Mouse (Mus musculus): ENCODE results near the gene Atxn7.
A peak's percentile ranks its signal among the peaks of the same experiment; 100 is the strongest.
"Not testable (repeated sequence)": the region's sequence is repeated elsewhere in the genome, so short reads cannot be mapped to it uniquely, and the experiment has no call there.

Gene Atxn7

DNA sequence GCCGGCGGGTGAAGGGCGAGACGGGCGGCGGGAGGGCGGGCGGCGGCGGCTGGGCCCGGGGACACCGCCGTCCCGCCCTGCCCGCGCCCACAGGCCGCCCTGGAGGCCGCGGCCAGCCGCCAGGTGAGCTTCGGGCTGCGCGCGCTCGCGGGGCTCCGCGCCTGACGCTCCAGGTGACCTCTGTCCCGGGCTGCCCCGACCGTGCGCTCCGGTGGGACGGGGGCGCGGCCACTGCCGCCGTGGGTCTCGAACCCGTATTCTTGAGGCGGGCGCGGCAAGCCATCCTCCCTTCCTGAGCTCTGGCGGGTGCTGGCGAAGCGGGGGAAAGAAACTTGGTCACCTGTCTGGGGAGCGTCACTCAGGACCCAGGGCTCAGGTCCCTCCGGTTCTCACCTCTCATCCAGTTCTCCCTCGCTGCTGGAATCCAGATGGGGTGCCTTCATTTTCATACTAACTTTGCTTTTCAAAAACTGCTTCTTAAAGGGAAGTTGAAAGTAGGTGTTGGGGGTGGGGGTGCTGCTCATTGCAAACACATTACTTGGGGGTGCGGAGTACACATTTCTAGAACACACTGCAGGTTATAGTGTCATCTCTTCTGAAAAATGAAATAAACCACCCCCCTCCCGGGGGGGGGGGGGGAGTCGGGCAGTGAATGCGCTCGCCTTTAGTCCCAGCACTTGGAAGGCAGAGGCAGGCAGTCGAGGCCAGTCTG, at the start of gene Atxn7, which contains the start of gene Thoc7:
Gene Atxn7, plus strand, starts transcription at position 40 of the 712 bp plus-strand sequence.
Gene Thoc7, minus strand, starts transcription at position 452 of the 712 bp plus-strand sequence.
- peak; percentile 66 to 71 for DNase-seq

DNA sequence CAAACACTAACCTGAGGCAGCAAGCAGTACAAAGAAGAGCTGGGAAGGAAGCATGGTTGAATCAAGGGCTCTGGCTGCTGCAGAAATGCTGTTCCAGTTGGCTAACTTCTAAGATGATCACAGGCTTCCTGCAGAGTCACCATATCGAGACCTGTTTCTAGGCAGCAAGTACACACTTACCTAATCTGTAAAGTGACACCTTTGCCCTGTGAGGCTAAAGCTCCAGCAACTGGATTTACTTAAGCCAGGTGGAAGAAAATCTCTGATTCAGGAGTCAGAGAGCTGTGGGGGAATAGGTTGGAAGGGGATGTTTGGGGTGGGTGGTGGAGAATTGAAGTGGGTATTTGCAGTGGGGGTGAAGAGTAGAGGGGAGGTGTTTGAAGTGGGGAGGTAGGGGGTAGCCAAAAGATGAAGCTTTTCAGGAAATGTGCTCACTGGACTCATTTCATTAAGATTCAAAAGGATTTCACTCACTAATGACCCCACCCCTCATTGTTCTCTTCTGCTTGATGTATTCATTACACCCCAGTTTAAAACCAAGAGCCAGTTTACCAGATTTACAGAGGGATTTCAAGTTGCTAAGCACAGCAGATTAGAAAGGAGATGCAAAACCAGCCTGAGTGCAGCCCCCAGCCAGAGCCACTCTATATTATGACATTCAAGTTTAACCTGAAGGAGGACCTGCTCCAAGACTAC, 46.7 kb upstream of the Atxn7 start, which contains the start of gene Gm281:
Gene Gm281, minus strand, starts transcription at position 92 of the 696 bp plus-strand sequence.
- DNase-seq: no peak

DNA sequence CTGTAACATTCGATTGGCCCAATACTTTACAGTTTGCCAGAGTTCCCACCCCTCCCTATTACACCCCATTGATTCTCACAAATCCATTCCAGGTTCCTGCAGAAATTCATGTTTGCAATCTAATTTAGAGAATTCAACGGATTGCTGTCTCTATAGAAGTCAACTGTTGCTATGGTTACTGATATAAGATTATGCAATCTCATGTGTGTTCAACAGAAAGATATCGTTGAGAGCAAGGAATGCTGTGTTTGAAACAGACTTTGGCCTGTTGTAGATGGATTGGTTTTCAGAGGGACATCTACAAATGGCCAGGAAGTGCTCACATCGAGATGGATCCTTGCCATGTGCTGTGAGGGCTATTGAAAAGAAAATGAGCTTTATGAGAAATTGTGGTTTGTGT, 46.0 kb upstream of the Atxn7 start:
- DNase-seq: no peak

DNA sequence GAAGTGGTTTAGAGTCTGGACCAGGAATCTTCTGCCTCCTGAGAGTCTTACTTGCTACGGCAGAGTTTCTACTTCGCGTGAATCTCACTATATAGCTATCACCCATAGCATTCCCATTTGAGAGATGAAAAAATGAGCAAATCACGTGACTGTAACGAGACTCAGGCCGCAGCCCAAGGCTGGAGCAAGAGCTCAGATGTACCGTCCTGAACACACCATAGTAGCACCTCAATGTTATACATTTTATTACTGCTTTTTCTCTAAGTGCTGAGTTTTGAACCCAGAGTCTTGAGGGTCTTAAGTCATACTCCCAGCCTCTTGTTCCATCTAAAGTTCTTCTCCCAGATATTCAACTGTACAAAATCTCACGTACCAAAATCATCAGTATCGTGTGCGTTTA, 44.0 kb upstream of the Atxn7 start:
- DNase-seq: no peak

DNA sequence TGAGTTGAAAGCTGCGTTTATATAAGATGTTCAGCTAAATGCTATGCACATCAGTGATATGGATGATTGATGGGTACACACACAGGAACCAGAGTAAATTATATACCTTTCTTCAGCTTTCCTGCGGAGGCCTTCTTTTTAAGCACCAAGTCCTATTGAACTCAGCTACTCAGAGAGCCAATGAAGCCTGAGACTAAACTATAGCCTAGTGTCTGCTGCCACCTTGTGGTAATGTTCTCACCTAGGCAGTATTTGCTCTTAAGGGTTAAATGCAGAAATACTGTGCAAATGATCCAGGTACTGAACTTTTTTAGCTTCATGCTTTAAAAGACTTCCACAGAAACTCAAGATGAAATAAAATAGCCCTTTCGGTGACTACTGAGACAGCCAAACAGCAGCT, 43.6 kb upstream of the Atxn7 start:
- peak; percentile 84 to 89 for DNase-seq

DNA sequence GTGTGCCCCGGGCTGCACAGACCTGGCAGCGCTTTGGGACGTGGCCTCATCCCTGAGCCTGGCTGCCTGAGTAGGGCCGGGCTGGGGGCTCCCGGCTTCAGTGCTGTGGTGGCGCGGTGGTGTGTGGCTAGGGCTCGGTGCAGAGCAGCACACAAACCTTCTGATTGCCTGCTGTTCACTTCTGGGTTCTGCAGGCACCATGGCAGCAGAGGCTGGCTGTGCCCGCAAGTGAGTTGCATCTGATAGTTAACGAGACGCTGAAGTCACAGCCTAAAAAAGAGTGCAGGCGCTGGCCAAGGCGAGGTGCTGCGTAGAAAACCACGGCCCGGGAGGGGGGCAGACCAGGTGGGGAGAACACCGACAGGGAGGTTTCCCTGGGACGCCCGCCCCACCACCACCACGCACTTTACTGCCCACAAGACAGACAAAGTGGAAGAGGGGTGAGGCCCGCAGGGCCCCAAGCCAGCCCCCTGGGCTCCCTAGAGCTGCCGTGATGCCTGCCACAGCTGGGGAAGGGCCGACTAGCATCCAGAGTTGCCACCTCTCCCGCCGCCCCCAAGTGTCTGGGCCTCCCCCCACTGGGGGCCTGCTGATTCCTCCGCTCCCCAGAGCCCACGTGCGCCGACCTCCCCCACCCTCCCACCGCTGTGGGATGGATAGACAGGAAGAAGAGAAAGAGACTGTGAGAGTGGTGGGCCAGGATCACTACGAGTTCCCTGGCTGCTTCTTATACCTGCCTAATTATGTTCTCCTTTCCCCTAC, 27.8 kb upstream of the Atxn7 start:
- DNase-seq: no peak

- DNase-seq: no peak
These were observed 27.2 kb upstream of the Atxn7 start for GRCm38 (mm10) chr14:13934052-13934371.

DNA sequence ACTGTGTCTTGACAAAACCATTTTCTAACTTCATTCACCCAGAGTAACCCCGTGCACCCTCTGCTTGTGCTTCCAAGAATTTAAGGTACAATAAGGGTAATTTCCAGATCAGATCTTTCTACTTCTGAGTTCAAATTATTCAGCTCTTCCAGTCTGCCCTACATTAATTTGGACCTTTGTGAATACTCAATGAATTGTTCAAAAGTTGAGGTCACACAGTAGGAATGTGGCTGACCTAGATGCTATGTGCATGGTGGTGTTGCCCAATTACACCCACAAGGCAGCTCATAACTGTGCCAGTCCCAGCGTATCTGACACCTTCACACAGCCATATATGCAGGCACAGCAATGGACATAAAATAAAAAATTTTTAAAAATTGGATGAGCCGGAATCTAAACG, 16.6 kb upstream of the Atxn7 start:
- no peak for DNase-seq

GRCm38 (mm10) chr14:13948345-13948744, 12.9 kb upstream of the Atxn7 start:
- no peak for DNase-seq

DNA sequence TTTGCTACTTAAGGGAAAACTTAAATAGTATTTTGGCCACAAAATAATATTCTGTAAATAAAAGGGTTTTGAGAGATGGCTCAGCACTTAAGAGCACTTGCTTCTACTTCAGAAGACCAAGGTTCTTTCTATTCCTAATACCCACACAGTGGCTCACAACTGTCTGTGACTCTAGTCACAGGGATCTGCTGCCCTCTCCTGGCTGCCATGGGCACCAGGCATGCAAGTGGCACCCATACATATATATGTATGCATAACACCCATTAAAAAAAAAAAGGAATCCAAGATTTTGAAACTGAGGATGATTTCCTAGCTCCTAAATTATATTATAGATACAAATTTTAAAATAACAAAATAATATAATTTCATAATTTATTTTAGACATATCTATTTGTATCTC, 10.8 kb upstream of the Atxn7 start:
- DNase-seq: peak; percentile 53 to 56

GRCm38 (mm10) chr14:13952151-13952550, 9.1 kb upstream of the Atxn7 start:
- DNase-seq: not testable (repeated sequence)

DNA sequence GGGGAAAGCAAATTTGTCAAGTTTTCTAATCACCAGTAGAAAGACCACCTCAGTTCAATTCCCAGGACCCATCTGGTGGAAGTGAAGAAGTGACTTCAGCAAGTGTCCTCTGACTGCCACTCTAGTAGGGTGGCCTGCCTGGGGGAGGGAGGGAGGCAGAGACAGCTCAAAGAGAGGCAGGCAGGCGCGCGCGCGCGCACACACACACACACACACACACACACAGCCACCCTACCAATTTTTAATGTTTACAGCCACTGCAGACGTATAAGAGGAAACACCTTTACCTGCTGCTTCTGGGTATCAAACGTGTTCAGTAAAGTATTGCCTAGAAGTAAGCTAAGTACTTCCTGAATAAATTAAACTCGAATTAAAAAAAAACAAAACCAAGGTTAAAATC, 1.2 kb upstream of the Atxn7 start:
- DNase-seq: peak; percentile 64 to 66

DNA sequence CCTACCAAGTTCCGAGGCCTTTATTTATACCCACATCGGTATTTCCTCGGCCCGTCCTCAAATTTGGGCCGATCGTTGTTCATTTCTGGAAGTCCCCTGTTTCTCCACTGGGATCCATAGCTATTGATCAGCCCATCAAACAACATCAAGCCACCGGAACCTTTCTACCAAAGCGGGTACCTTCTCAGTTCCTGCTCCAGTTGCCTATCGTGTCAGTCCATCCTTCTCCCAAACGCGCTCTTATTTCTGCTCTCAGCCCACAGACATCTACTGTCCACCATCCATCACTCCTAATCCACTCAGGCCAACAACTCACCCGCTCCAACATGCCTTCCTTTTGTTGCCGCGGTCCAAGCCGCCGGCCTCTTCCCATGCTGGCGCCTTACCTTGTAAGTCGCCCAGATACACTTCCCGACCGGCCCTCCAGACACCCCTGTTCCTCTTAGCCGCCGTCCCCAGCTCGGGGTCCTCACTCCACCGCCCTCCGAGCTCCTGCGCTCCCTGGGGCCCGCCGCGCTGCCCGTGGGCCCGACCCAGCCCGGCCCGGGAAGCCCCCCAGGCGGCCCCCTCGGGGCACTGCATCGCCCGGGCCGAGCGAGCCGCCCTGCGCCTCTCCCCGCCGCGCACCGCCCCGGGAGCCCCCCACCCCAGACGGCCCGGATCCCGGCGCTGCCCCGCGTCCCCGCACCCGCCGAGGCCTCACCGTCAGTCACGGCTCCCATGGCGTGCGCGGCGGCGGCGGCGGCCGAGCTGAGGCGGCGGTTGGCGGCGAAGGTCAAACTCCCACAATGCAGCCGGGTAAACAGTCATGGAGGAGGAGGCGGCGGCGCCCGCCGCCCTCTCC, 536 bp upstream of the Atxn7 start:
- DNase-seq: peak; percentile 85 to 87

DNA sequence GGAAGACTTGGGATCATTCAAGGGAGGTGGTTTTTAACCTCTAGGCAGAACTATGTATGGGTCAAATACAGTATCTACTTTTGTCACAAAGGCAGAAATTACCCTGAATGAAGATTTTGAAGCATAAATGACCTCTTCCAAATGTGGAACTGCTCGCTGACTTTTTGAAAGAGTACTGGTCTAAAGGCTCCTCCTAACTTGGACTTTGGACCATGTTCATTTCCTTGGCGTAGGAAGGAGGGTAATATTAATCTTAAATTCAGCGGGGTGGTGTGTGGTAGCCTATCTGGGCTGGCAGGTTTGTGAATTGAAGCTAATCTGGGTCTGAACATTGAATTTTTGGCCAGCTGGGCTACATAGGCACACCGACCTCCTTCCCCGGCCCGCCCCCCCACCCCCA, 1.2 kb downstream of the Atxn7 start:
- no peak for DNase-seq

DNA sequence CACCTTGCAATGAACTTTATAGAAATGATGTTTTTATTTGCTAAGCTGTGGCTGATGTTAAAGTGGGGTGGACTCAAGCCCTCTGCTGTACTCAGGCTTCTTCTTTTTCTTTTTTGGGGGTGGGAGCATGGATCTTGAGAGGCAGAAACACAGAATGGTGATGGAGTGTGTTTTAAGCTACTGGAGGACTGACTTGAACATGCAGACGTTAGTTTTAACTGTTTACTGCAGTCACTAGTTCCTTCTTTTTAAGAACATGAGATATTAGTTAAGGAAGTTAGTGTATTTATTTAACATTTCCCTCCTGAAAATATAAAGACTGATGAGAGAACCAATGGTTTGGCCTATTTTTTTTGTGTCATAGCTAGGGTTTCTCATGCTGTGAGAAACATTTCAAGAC, 2.3 kb downstream of the Atxn7 start:
- no peak for DNase-seq

DNA sequence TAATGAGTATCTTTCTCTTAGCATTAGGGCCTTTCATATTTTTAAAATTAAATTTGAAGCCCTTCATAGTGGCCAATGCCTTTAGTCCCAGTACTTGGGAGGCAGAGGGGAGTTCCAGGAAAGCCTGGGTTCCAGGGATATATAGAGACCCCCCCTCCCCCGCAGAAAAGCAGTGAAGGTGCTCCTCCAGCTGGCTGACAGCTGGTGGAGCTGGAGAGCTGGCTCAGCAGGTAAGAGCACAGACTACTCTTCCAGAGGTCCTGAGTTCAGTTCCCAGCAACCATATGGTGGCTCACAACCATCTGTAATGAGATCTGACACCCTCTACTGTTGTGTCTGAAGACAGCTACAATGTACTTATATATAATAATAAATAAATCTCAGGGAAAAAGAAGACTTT, 6.4 kb downstream of the Atxn7 start:
- no peak for DNase-seq

DNA sequence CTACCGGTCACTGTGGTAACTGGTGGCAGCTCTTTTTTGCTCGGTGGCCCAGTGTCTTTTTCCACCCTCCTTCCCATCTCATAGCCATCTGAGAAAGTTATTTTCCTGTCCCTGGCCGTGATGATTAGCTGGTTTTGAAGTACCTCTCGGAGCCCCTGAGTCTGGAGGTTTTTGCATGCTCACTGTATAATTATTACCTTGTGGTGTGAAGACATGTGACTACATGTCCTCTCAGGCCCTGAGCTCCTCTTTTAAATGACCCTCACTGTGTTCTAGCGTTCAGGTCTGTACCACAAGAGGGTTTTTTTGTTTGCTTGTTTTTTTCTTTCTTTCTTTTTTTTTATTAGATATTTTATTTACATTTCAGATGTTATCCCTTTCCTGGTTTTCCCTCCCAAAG, 7.2 kb downstream of the Atxn7 start:
- no peak for DNase-seq

- DNase-seq: no peak
These were observed 9.3 kb downstream of the Atxn7 start for GRCm38 (mm10) chr14:13970513-13970912.

DNA sequence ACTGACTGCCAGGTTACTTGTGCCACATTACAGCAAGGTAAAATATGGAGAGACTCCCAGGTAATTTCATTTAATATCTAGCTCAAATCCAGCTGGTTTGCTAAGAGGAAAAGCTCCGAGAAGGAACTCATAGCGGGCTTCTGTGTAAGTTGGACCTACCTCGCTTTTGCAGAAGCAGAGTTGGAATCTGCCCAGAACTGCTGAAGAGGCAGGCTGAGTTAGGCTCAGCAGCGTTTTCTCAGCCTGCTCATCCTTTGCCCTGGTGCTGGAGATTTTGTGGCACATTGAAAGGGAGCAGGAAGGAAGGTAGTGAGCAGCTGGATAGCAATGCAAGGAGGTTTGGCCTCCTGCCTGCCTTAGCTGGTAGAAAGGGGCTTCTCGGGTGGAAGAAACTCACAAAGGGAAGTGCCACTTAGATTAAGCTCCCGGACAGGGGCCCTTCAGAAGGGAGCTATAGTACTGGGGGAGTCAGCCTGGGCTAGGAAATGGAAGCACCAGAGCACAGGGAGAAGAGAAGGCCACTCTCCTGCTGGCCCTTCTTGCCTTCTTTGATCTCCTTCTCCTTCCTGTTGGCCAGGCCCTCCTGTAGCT, 10.5 kb downstream of the Atxn7 start:
- DNase-seq: peak in 1 of 2 experiments; percentile 24

GRCm38 (mm10) chr14:13977498-13977897, 16.3 kb downstream of the Atxn7 start:
- no peak for DNase-seq

DNA sequence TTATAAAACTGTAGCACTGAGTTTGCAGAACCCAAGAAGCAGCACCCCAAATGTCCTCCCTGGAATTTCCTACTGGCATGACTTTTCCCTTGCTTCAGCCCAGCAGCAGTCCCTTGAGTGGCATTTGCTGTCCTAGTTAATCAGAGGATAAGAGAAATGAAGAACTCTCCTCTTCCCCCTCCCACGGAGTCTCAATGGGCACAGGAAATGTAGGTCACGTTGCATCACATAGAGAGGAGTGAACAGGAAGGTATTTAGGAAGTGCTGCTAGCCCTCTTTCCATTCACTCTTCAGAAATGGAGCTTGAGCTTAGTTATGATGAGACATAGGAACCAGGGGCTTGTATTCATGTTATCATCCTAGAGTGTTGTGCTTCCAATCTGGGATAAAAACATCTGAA, 20.0 kb downstream of the Atxn7 start:
- no peak for DNase-seq

GRCm38 (mm10) chr14:13982174-13982573, 20.9 kb downstream of the Atxn7 start:
- DNase-seq: no peak
